ENCODE assay signal across 8 mouse cellular contexts in the genomic region with DNA sequence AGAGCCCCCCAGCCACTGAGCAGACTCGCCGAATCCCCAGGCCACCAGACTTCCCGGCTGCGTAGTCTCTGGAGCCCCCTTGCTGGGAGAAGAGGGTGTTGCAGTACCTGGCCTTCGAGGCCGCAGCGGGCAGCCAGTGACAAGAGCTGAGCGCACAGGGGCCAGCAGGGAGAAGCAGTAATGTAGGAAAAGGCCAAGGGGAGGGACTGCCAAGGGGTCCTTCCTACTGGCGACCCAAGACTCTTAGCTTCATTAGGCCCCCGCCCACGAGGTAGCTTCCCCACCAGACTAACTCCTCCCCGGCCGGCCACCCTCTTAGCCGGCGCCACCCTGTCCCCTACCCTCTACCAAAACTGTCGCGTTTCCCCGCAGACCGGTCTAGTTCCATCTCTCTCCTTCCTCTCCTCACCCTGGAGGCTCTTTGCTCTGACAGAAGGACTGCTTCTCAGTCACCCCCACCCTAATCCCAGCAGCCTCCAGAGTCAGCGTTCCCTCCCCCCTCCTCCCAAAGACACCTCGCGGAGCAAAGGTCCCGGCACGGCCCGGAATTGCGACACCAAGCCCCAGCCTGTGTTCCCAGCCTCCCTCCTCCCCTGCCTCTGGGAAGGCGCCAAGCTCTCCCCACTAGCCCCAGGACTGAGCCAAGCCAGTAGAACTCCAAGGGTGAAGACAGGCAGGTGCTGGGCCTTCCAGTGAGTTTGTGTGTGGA. TPM values are rescaled to one million over a fixed set of nuclear protein-coding genes. Genes with fewer than 3 reads are reported as not detected.
DNase-seq lines count a peak whose midpoint lies in the region; ATAC-seq and TF ChIP-seq lines count a peak whose summit lies in the region.

No protein-coding gene starts in this region.

- H3K79me3 ChIP-seq in C2C12 (ENCODE audit: low read depth) = no peaks in the 10 kb centered on the region

- no peaks in the 10 kb centered on the region; the same call in 1 of the 2 replicates for H3K4me1 ChIP-seq in intestine, postnatal 0 days (replicated peaks; ENCODE audit: control insufficient read depth, insufficient read depth, low read length)
- peaks cover 5% of the 10 kb centered on the region; the same call in 1 of the 2 replicates for H3K4me1 ChIP-seq in lung, adult 2 months (ENCODE audit: control insufficient read depth, insufficient read depth, low read length)
- H3K4me1 ChIP-seq in neural tube, embryonic 15.5 days = peaks cover 8% of the 10 kb centered on the region

- no peaks in the 10 kb centered on the region for H3K9me3 ChIP-seq in intestine, postnatal 0 days (ENCODE audit: control insufficient read depth)
- H3K9me3 ChIP-seq in neural tube, embryonic 15.5 days (replicated peaks) = no peaks in the 10 kb centered on the region

- no peaks in the 10 kb centered on the region for H3K36me3 ChIP-seq in C2C12 (ENCODE audit: control insufficient read depth, insufficient read depth)
- no peaks in the 10 kb centered on the region; the same call in 1 of the 2 replicates for H3K36me3 ChIP-seq in intestine, postnatal 0 days (ENCODE audit: control insufficient read depth, insufficient read depth)
- H3K36me3 ChIP-seq in neural tube, embryonic 15.5 days = no peaks in the 10 kb centered on the region

- peak overlapping the region; percentile 79 for H3K4me2 ChIP-seq in intestine, postnatal 0 days (replicated peaks; ENCODE audit: low read depth)
- H3K4me2 ChIP-seq in neural tube, embryonic 15.5 days = peak overlapping the region; percentile 59

- DNase-seq in embryo, embryonic 11 days = peak; percentile 88
- DNase-seq in heart, adult 11 months = peak; percentile 99
- peak; percentile 83 for DNase-seq in lung, adult 2 months
- peak; percentile 85 for DNase-seq in urinary bladder, postnatal 14 days (ENCODE audit: low spot score)

- TF ChIP-seq CTCF in C2C12 (IDR thresholded peaks at IDR 0.05; ENCODE audit: control insufficient read depth, insufficient read depth, insufficient read length) = peak; percentile 71
- TF ChIP-seq CTCF in intestine, postnatal 0 days (IDR thresholded peaks at IDR 0.05; ENCODE audit: low read depth) = peak; percentile 97
- peak; percentile 64 for TF ChIP-seq CTCF in lung, adult 2 months (IDR thresholded peaks at IDR 0.05; ENCODE audit: insufficient read depth, low read length)

- peak; percentile 68 for ATAC-seq in activated CD4-positive, CD25-positive, alpha-beta regulatory T cell, adult 4 months
- ATAC-seq in intestine, postnatal 0 days = peak; percentile 87
- ATAC-seq in neural tube, embryonic 15.5 days (ENCODE audit: low FRiP score) = peak; percentile 77; the same call in 1 of the 2 replicates

- H3K9ac ChIP-seq in intestine, postnatal 0 days (ENCODE audit: low read depth, low read length) = peak overlapping the region; percentile 63
- no peak overlapping the region for H3K9ac ChIP-seq in neural tube, embryonic 15.5 days (replicated peaks)

- no peak overlapping the region for H3K4me3 ChIP-seq in C2C12 (ENCODE audit: insufficient read depth, poor library complexity, severe bottlenecking)
- peak overlapping the region; percentile 46 for H3K4me3 ChIP-seq in intestine, postnatal 0 days (ENCODE audit: low read depth, low read length)
- peak overlapping the region; percentile 53 for H3K4me3 ChIP-seq in lung, adult 2 months (replicated peaks; ENCODE audit: extremely low read depth, low read depth, low read length)
- H3K4me3 ChIP-seq in neural tube, embryonic 15.5 days (replicated peaks) = peak overlapping the region; percentile 26

- WGBS in intestine, postnatal 0 days = under 1% methylated on average over 27 of the region's 27 CpGs
- 3% methylated on average over 27 of the region's 27 CpGs for WGBS in lung, adult 2 months
- WGBS in neural tube, embryonic 15.5 days = 2% methylated on average over 27 of the region's 27 CpGs

- H3K27ac ChIP-seq in intestine, postnatal 0 days (ENCODE audit: low read depth, low read length) = peak overlapping the region; percentile 87
- 0 out of 2 replicates have a peak overlapping the region, but pooled peaks have one; percentile 23 for H3K27ac ChIP-seq in neural tube, embryonic 15.5 days (replicated peaks)

- no peak overlapping the region for H3ac ChIP-seq in C2C12 (ENCODE audit: control insufficient read depth, insufficient read length, low read depth)

- no peaks in the 10 kb centered on the region for H3K79me2 ChIP-seq in C2C12 (ENCODE audit: control insufficient read depth, insufficient read depth)

- no peaks in the 10 kb centered on the region for H3K27me3 ChIP-seq in C2C12 (ENCODE audit: control insufficient read depth, insufficient read depth, insufficient read length)
- no peaks in the 10 kb centered on the region for H3K27me3 ChIP-seq in intestine, postnatal 0 days (replicated peaks; ENCODE audit: control insufficient read depth, insufficient read depth, low read length)
- H3K27me3 ChIP-seq in neural tube, embryonic 15.5 days (replicated peaks) = no peaks in the 10 kb centered on the region

- peak; percentile 62; the same call in 1 of the 2 replicates for TF ChIP-seq POLR2A in lung, adult 2 months (IDR thresholded peaks at IDR 0.05; ENCODE audit: borderline replicate concordance, extremely low read depth, low read depth, low read length)

TF ChIP-seq in C2C12, 6 proteins besides CTCF, POLR2A, EP300 and RAD21:
- no peak for TF ChIP-seq MAX (IDR thresholded peaks at IDR 0.05)
- TF ChIP-seq USF1 (IDR thresholded peaks at IDR 0.05; ENCODE audit: low read depth) = no peak
- no peak for TF ChIP-seq MYOG (IDR thresholded peaks at IDR 0.05; ENCODE audit: control insufficient read depth, extremely low read depth, insufficient read length)
- TF ChIP-seq FOSL1 (IDR thresholded peaks at IDR 0.05; ENCODE audit: insufficient read depth, low read length, poor library complexity, severe bottlenecking) = no peak

RNA-seq across cellular contexts. Expression of a gene that starts 7.9 kb away (rescaled TPM):
- 0.21 TPM for polyA plus RNA-seq in C2C12 (2012; fragmentation: generic; extraction: Trizol)
- polyA plus RNA-seq in activated CD4-positive, CD25-positive, alpha-beta regulatory T cell, adult 4 months (2017; shearing (Covaris generic)) = 1 to 10 TPM; 1.4 to 1.5 TPM
- polyA plus RNA-seq in intestine, postnatal 0 days (2015; fragmentation: Nextera tagmentation; extraction: Ambion mirVana) = 22.7 TPM in 2 replicates
- 97.4 and 102 TPM in 2 replicates for polyA plus RNA-seq in lung, adult 2 months (2012; rRNA removed)
- polyA plus RNA-seq in neural tube, embryonic 15.5 days (2015; fragmentation: Nextera tagmentation; extraction: Ambion mirVana) = 2.4 and 3.1 TPM in 2 replicates

RNA-seq across cellular contexts. Expression of a gene that starts 7.9 kb away (rescaled TPM):
- polyA plus RNA-seq in C2C12 (2012; fragmentation: generic; extraction: Trizol) = 11.3 TPM
- polyA plus RNA-seq in activated CD4-positive, CD25-positive, alpha-beta regulatory T cell, adult 4 months (2017; shearing (Covaris generic)) = 10 to 100 TPM; 12.9 to 15.5 TPM
- polyA plus RNA-seq in intestine, postnatal 0 days (2015; fragmentation: Nextera tagmentation; extraction: Ambion mirVana) = 20.4 and 20.5 TPM in 2 replicates
- polyA plus RNA-seq in lung, adult 2 months (2012; rRNA removed) = 20.7 and 25.0 TPM in 2 replicates
- polyA plus RNA-seq in neural tube, embryonic 15.5 days (2015; fragmentation: Nextera tagmentation; extraction: Ambion mirVana) = 35.1 and 36.6 TPM in 2 replicates

RNA-seq across cellular contexts. Expression of a gene that starts 11.1 kb away (rescaled TPM):
- polyA plus RNA-seq in C2C12 (2012; fragmentation: generic; extraction: Trizol) = 4.9 TPM
- polyA plus RNA-seq in activated CD4-positive, CD25-positive, alpha-beta regulatory T cell, adult 4 months (2017; shearing (Covaris generic)) = 10 to 100 TPM; 55.5 to 64.8 TPM
- 3.1 and 4.7 TPM in 2 replicates for polyA plus RNA-seq in intestine, postnatal 0 days (2015; fragmentation: Nextera tagmentation; extraction: Ambion mirVana)
- polyA plus RNA-seq in lung, adult 2 months (2012; rRNA removed) = 21.7 and 31.3 TPM in 2 replicates
- polyA plus RNA-seq in neural tube, embryonic 15.5 days (2015; fragmentation: Nextera tagmentation; extraction: Ambion mirVana) = 49.0 and 54.5 TPM in 2 replicates

RNA-seq across cellular contexts. Expression of a gene that starts 42.0 kb away (rescaled TPM):
- polyA plus RNA-seq in C2C12 (2012; fragmentation: generic; extraction: Trizol) = 1.2 TPM
- polyA plus RNA-seq in activated CD4-positive, CD25-positive, alpha-beta regulatory T cell, adult 4 months (2017; shearing (Covaris generic)) = 10 to 100 TPM; 52.5 to 55.7 TPM
- 4.4 and 6.1 TPM in 2 replicates for polyA plus RNA-seq in intestine, postnatal 0 days (2015; fragmentation: Nextera tagmentation; extraction: Ambion mirVana)
- polyA plus RNA-seq in lung, adult 2 months (2012; rRNA removed) = 11.8 and 13.9 TPM in 2 replicates
- 17.5 and 20.2 TPM in 2 replicates for polyA plus RNA-seq in neural tube, embryonic 15.5 days (2015; fragmentation: Nextera tagmentation; extraction: Ambion mirVana)
